Mouse (Mus musculus): ENCODE measurements around the gene Glra1.

Gene Glra1

GRCm38 (mm10) chr11:55518806-55519674 is 89.0 kb downstream of the Glra1 start:
- peak in 1 of 2 experiments; percentile 38 for DNase-seq (ENCODE audit: low spot score in 2 of 2)

GRCm38 (mm10) chr11:55517666-55518065 is 90.3 kb downstream of the Glra1 start:
- DNase-seq (ENCODE audit: low spot score in 2 of 2) = no peak

DNA sequence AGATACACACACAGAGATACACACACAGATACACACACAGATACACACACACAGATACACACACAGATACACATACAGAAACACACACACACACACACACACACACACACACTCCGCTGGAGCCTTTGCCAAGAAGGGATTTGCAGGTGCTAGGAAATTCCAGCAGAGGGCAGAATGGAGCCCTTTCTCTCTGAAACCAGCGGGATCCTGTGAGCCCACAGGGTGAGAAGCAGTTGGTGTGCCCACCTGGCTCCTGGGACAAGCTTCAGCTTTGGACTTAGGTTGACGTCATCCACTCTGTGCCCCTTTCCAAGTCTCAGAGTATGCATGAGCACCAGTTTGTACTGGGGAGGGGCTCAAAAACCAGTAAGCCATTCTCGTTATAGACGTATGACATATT is 96.6 kb downstream of the Glra1 start:
- no peak for DNase-seq (ENCODE audit: low spot score in 2 of 2)

GRCm38 (mm10) chr11:55505485-55505884 is 102.5 kb downstream of the Glra1 start:
- no peak for DNase-seq (ENCODE audit: low spot score in 2 of 2)

GRCm38 (mm10) chr11:55502886-55503285 is 105.1 kb downstream of the Glra1 start:
- DNase-seq (ENCODE audit: low spot score in 2 of 2) = no peak

DNA sequence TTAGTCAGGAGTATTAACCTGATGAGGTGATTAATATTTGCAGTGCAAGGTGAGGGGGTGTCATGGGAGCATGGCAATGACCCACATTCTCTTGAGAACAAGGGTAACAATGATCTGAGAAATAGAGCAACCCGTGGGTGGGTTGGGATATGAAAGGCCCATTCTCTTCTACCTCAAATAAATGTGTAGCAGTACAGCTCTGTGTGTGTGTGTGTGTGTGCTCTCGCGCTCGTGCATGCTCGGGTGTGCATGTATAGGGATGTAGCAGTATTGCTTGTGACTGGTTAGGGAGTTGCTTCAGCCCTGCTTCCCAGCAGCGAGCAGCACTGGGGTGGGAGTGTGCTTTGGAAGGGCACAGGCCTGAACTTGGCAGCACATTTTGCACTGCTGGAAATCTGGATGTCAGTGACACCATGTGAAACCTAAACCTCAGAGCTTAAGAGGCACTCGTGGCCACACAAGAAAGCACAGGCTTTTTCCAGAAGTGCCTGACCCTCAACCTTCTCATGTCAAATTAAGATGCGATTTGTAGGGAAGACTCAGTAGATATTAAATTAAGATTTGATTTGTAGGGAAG is 106.0 kb downstream of the Glra1 start:
- DNase-seq (ENCODE audit: low spot score in 2 of 2) = no peak

- no peak for DNase-seq (ENCODE audit: low spot score in 2 of 2)
Measured at GRCm38 (mm10) chr11:55497885-55498284, 110.1 kb downstream of the Glra1 start.

- no peak for DNase-seq (ENCODE audit: low spot score in 2 of 2)
Measured at GRCm38 (mm10) chr11:55496158-55496557, 111.8 kb downstream of the Glra1 start.

GRCm38 (mm10) chr11:55485443-55485842 is 122.6 kb downstream of the Glra1 start:
- no peak for DNase-seq (ENCODE audit: low spot score in 2 of 2)

GRCm38 (mm10) chr11:55473219-55473618 is 134.8 kb downstream of the Glra1 start:
- DNase-seq (ENCODE audit: low spot score in 2 of 2) = no peak

DNA sequence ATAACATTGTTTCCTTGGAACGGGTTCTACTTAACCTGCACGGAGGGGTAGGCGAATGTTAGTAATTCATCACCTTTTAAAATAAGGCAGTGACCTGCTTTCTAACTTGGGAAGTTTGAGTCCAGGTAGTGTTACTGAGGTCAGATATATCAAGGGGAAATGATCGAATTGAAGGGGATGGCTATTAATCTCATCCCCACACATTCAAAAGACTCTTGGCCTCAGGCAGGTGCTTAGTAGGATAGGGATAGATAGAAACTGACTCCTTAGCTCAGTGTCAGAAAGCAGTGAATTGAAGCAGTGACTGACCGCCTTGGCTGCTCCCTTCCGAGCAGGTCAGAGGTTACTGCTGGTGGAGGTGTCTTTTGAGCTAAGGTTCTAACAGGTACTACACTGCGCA is 136.5 kb downstream of the Glra1 start:
- DNase-seq (ENCODE audit: low spot score in 2 of 2) = no peak

- DNase-seq (ENCODE audit: low spot score in 2 of 2) = no peak
Measured at GRCm38 (mm10) chr11:55470761-55471160, 137.2 kb downstream of the Glra1 start.

- peak in 1 of 2 experiments; percentile 38 for DNase-seq (ENCODE audit: low spot score in 2 of 2)
Measured at GRCm38 (mm10) chr11:55469923-55470691, 137.9 kb downstream of the Glra1 start.

DNA sequence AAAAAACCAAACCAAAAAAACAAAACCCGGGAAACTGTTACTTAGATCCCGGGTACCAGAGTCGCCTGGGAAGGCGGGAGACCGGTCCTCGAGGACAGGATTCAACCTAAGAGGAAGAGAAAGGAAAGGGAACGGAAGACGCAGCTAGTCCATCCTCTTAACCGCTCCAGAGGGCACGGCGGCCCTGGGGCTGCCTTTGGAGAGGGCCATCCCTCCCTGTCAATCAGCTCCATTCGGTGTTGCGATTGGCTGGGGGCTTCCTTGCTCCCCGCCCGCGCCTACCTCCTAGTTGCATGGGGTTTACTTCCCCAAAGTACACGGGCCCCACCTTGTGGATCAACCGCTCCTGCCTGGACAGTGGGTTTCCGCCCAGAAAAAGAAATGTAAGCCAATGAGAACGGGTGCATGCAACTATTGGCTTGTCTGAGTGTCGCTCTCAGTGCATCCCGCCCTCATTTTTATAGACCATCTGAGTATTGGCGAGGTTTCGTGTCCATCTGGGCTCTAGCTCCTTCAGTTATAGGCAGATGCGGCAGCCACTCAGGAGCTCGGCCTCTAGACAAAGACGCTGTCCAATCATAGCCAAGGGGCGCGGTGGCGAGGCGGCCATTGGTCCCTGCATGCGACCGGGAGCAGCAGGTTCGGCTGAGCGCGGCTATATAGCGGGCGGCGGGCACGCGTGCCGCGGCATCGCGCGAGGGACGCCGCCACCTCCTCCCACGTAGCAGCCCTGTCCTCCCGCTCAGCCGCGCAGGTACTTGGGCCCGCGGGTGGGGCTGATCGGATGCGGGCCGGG is 138.8 kb downstream of the Glra1 start, which contains the start of gene G3bp1:
TSS of gene G3bp1 (plus strand) at position 638 of the 796 bp plus-strand sequence.
- DNase-seq (ENCODE audit: low spot score in 2 of 2) = peak; percentile 97 to 99

- peak in 1 of 2 experiments; percentile 37 for DNase-seq (ENCODE audit: low spot score in 2 of 2)
Measured at GRCm38 (mm10) chr11:55468611-55469047, 139.4 kb downstream of the Glra1 start.

DNA sequence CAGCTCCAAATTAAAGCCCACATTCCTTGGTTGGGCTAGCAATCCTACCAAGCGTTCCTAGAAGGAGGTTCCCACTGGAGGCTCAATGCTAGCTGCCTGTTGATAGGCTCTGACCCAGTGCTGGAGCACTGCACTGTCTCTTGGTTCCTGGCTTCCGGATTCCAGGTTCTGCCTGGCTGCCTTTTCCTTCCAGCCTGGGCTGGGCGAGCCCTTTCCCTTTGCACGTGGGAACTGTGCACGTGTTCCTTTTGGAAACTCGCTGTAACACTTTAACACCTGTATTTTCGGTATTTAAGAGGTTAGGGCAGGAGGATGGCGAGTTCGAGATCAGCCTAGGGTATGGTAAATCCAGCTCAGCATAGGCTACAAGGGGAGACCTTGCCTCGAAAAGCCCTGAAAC is 140.0 kb downstream of the Glra1 start:
- no peak for DNase-seq (ENCODE audit: low spot score in 2 of 2)

DNA sequence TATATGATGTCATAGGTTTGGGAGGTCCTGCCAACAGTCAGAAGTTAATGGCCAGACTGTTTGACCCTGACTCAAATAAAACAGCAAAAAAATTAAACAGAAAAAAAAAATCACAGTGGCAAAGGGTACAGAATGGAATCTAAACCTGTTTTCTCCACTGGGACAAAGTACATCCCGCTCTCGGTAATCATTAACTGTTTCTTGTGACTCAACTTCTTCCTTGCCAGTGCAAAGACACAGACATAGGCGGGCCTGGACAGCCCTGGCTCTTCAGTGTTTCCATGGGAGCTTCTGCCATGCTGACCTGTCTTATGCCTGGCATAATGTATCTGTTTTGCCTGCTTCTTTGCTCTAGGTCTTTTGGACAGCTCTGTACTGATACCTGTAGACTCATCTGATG is 142.8 kb downstream of the Glra1 start:
- DNase-seq (ENCODE audit: low spot score in 2 of 2) = no peak

GRCm38 (mm10) chr11:55464707-55465106 is 143.3 kb downstream of the Glra1 start:
- DNase-seq (ENCODE audit: low spot score in 2 of 2) = no peak

All from urinary bladder, adult 18-20 months (tissue).